Comparison of ENCODE assay signal across 20 mouse cellular contexts in the genomic region with DNA sequence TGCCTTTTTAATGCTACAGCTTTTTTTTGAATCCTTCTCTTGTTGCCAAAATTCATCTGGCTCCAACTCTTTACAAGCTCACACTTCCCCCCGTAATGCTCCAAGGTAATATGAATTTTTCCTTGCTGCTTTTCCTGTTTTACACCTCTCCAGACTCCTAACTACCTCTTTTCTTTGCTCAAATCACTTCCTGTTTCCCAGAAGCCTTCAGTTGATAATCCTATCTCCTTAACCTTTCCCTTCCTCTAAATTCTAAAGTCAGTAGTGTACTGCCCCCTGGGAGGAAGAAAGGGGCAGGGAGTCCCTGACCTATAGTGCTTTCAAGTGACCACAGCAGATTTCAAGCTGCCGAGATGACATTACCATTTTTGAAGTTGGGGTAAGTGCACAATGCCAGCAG. TPM values are rescaled to one million over a fixed set of nuclear protein-coding genes. Genes with fewer than 3 reads are reported as not detected.
A peak's percentile ranks its signal among the peaks of the same experiment; 100 is the strongest.
DNase-seq lines count a peak whose midpoint lies in the region; ATAC-seq and TF ChIP-seq lines count a peak whose summit lies in the region.
"Had no signal": no experiment of that assay in that cellular context is flagged by ENCODE, and none has a peak within 500 bp of the region (broad histone marks: within the 10 kb centered on the region; RNA-seq: fewer than 3 reads in every experiment).

No protein-coding gene starts in this region.

- no peak overlapping the region for H3K4me3 ChIP-seq in heart, embryonic 15.5 days
- H3K4me3 ChIP-seq in megakaryocyte, embryonic 14.5 days (replicated peaks), result peak overlapping the region; percentile 83
- H3K4me3 ChIP-seq in liver, postnatal 0 days (ENCODE audit: low read depth, low read length), result no peak overlapping the region
- H3K4me3 ChIP-seq in forebrain, embryonic 13.5 days, result no peak overlapping the region
- H3K4me3 ChIP-seq: forebrain, embryonic 10.5 days; left cerebral cortex, adult 2 months; liver, embryonic 15.5 days; midbrain, embryonic 15.5 days; neural tube, embryonic 15.5 days; stomach, embryonic 15.5 days had no signal

- no peaks in the 10 kb centered on the region for H3K27me3 ChIP-seq in heart, embryonic 15.5 days
- no peaks in the 10 kb centered on the region for H3K27me3 ChIP-seq in megakaryocyte, embryonic 14.5 days (replicated peaks)
- no peaks in the 10 kb centered on the region for H3K27me3 ChIP-seq in liver, postnatal 0 days (ENCODE audit: insufficient read depth, low read length)
- H3K27me3 ChIP-seq in forebrain, embryonic 13.5 days, result no peaks in the 10 kb centered on the region
- H3K27me3 ChIP-seq: liver, embryonic 15.5 days; midbrain, embryonic 15.5 days; neural tube, embryonic 15.5 days; stomach, embryonic 15.5 days had no signal

- peaks cover 60% of the 10 kb centered on the region for H3K4me1 ChIP-seq in heart, embryonic 15.5 days (replicated peaks)
- peaks cover 73% of the 10 kb centered on the region for H3K4me1 ChIP-seq in megakaryocyte, embryonic 14.5 days
- H3K4me1 ChIP-seq in liver, postnatal 0 days (ENCODE audit: insufficient read depth), result peaks cover 22% of the 10 kb centered on the region
- peaks cover 28% of the 10 kb centered on the region for H3K4me1 ChIP-seq in forebrain, embryonic 13.5 days

- no peaks in the 10 kb centered on the region for H3K36me3 ChIP-seq in heart, embryonic 15.5 days
- H3K36me3 ChIP-seq in megakaryocyte, embryonic 14.5 days (replicated peaks; ENCODE audit: low read length), result peaks cover 47% of the 10 kb centered on the region
- peaks cover 2% of the 10 kb centered on the region; the same call in 1 of the 2 replicates for H3K36me3 ChIP-seq in liver, postnatal 0 days (replicated peaks; ENCODE audit: insufficient read depth, low read length)
- no peaks in the 10 kb centered on the region for H3K36me3 ChIP-seq in forebrain, embryonic 13.5 days (ENCODE audit: poor library complexity, severe bottlenecking)
- H3K36me3 ChIP-seq: midbrain, embryonic 15.5 days; neural tube, embryonic 15.5 days had no signal

- H3K9me3 ChIP-seq in heart, embryonic 15.5 days (replicated peaks), result no peaks in the 10 kb centered on the region
- H3K9me3 ChIP-seq in megakaryocyte, embryonic 14.5 days, result no peaks in the 10 kb centered on the region
- H3K9me3 ChIP-seq in liver, postnatal 0 days (ENCODE audit: low read length), result no peaks in the 10 kb centered on the region
- no peaks in the 10 kb centered on the region for H3K9me3 ChIP-seq in forebrain, embryonic 13.5 days (replicated peaks)
- H3K9me3 ChIP-seq: forebrain, embryonic 10.5 days; heart, embryonic 10.5 days; liver, embryonic 15.5 days; midbrain, embryonic 15.5 days; neural tube, embryonic 15.5 days; stomach, embryonic 15.5 days had no signal

- H3K27ac ChIP-seq in heart, embryonic 15.5 days, result peak overlapping the region; percentile 50
- peak overlapping the region; percentile 22; the same call in 1 of the 2 replicates for H3K27ac ChIP-seq in liver, postnatal 0 days (ENCODE audit: low read depth)
- H3K27ac ChIP-seq in forebrain, embryonic 13.5 days, result no peak overlapping the region
- H3K27ac ChIP-seq: forebrain, embryonic 10.5 days; heart, embryonic 10.5 days; left cerebral cortex, adult 2 months; liver, embryonic 15.5 days; midbrain, embryonic 15.5 days; neural tube, embryonic 15.5 days; stomach, embryonic 15.5 days had no signal

- DNase-seq in heart, adult 9 months (ENCODE audit: low spot score in 2 of 2), result no peak
- DNase-seq in liver, postnatal 0 days, result no peak
- DNase-seq in kidney, adult 8-10 months, result no peak
- DNase-seq: cerebellum, adult 8-10 months; kidney, adult 9 months; kidney, postnatal 4 days; layer of hippocampus, adult 9-11 months; lung, postnatal 10 days; right cerebral cortex, postnatal 14 days had no signal

- peak overlapping the region; percentile 80; the same call in 1 of the 2 replicates for H3K4me2 ChIP-seq in heart, embryonic 15.5 days
- no peak overlapping the region for H3K4me2 ChIP-seq in liver, postnatal 0 days (ENCODE audit: low read depth, low read length)
- no peak overlapping the region for H3K4me2 ChIP-seq in forebrain, embryonic 13.5 days
- H3K4me2 ChIP-seq: liver, embryonic 15.5 days; midbrain, embryonic 15.5 days; neural tube, embryonic 15.5 days; stomach, embryonic 15.5 days had no signal

- 0 out of 2 replicates have a peak overlapping the region, but pooled peaks have one; percentile 15 for H3K9ac ChIP-seq in heart, embryonic 15.5 days
- H3K9ac ChIP-seq in liver, postnatal 0 days (replicated peaks), result no peak overlapping the region
- no peak overlapping the region for H3K9ac ChIP-seq in forebrain, embryonic 13.5 days
- H3K9ac ChIP-seq: liver, embryonic 15.5 days; midbrain, embryonic 15.5 days; neural tube, embryonic 15.5 days; stomach, embryonic 15.5 days had no signal

- no peak for TF ChIP-seq EP300 in liver, postnatal 0 days (IDR thresholded peaks at IDR 0.05; ENCODE audit: low read depth)

- ATAC-seq in heart, embryonic 15.5 days (replicated peaks; ENCODE audit: insufficient number of reproducible peaks, insufficient read depth, low FRiP score, low read depth), result no peak
- ATAC-seq in megakaryocyte, adult 5-6 weeks (ENCODE audit: poor library complexity, severe bottlenecking), result no peak
- ATAC-seq in liver, postnatal 0 days, result no peak
- ATAC-seq in forebrain, embryonic 13.5 days, result no peak
- ATAC-seq: midbrain, embryonic 15.5 days had no signal

- TF ChIP-seq CTCF in liver, postnatal 0 days (IDR thresholded peaks at IDR 0.05; ENCODE audit: low read depth), result 0 out of 2 replicates have a peak, but pooled peaks have one; percentile 3

- 48% methylated on average over 2 of the region's 2 CpGs for WGBS in heart, embryonic 15.5 days
- WGBS in liver, postnatal 0 days (ENCODE audit: insufficient replicate concordance), result 47% methylated on average over 2 of the region's 2 CpGs
- 79% methylated on average over 2 of the region's 2 CpGs for WGBS in forebrain, embryonic 13.5 days

RNA-seq across cellular contexts. Expression of gene Fam162a, which starts 3.7 kb away (rescaled TPM):
- 733 and 988 TPM in 2 replicates for polyA plus RNA-seq in heart, embryonic 15.5 days (2015; fragmentation: Nextera tagmentation; extraction: Ambion mirVana)
- 3.7 and 230 TPM in 2 replicates for polyA plus RNA-seq in megakaryocyte, embryonic 14.5 days (2012; ENCODE audit: insufficient read depth, low replicate concordance)
- 42.3 and 54.9 TPM in 2 replicates for total RNA-seq in megakaryocyte, adult 5-6 weeks (2015)
- 32.4 and 33.1 TPM in 2 replicates for total RNA-seq in megakaryocyte, adult 5-6 weeks (2017)
- 176 and 193 TPM in 2 replicates for polyA plus RNA-seq in liver, postnatal 0 days (2015; fragmentation: Nextera tagmentation; extraction: Ambion mirVana)
- 237 and 242 TPM in 2 replicates for polyA plus RNA-seq in forebrain, embryonic 13.5 days (2015; fragmentation: Nextera tagmentation; extraction: Ambion mirVana)

RNA-seq across cellular contexts. Expression of gene Ccdc58, which starts 3.8 kb away (rescaled TPM):
- 64.5 and 90.8 TPM in 2 replicates for polyA plus RNA-seq in heart, embryonic 15.5 days (2015; fragmentation: Nextera tagmentation; extraction: Ambion mirVana)
- 2.3 and 7.6 TPM in 2 replicates for polyA plus RNA-seq in megakaryocyte, embryonic 14.5 days (2012; ENCODE audit: insufficient read depth, low replicate concordance)
- 24.1 and 29.0 TPM in 2 replicates for total RNA-seq in megakaryocyte, adult 5-6 weeks (2015)
- total RNA-seq in megakaryocyte, adult 5-6 weeks (2017), result 26.9 and 31.5 TPM in 2 replicates
- polyA plus RNA-seq in liver, postnatal 0 days (2015; fragmentation: Nextera tagmentation; extraction: Ambion mirVana), result 54.6 and 58.9 TPM in 2 replicates
- 53.9 and 59.7 TPM in 2 replicates for polyA plus RNA-seq in forebrain, embryonic 13.5 days (2015; fragmentation: Nextera tagmentation; extraction: Ambion mirVana)

RNA-seq across cellular contexts. Expression of gene Wdr5b, which starts 26.7 kb away (rescaled TPM):
- polyA plus RNA-seq in heart, embryonic 15.5 days (2015; fragmentation: Nextera tagmentation; extraction: Ambion mirVana), result 6.0 and 6.8 TPM in 2 replicates
- 0.61 and 0.82 TPM in 2 replicates for polyA plus RNA-seq in megakaryocyte, embryonic 14.5 days (2012; ENCODE audit: insufficient read depth, low replicate concordance)
- total RNA-seq in megakaryocyte, adult 5-6 weeks (2015), result 5.5 and 6.9 TPM in 2 replicates
- 11.7 and 12.0 TPM in 2 replicates for total RNA-seq in megakaryocyte, adult 5-6 weeks (2017)
- polyA plus RNA-seq in liver, postnatal 0 days (2015; fragmentation: Nextera tagmentation; extraction: Ambion mirVana), result 2.2 TPM in 2 replicates
- 13.1 and 13.3 TPM in 2 replicates for polyA plus RNA-seq in forebrain, embryonic 13.5 days (2015; fragmentation: Nextera tagmentation; extraction: Ambion mirVana)
